Mouse (Mus musculus) ES-E14 (cell line): ENCODE measurements at regions not wholly inside any gene's neighbourhood (a gene's known extent, or its start where the extent isn't known, plus 50 kb on each side); places are given as distances from the start of the nearest gene placed in this dataset.

Experiments used
- DNase-seq: peaks from one replicate; pipeline ENCODE4 v3.0.0-alpha.2; 2013; ENCODE audit warnings: low read depth, low spot score
- H3K27ac ChIP-seq: 2 replicates; pipeline ENCODE4 v1.5.1; 2012; ENCODE audit warnings: low read depth, mild to moderate bottlenecking, low read length, moderate library complexity, mixed read lengths; ENCODE audit not compliant: poor library complexity, insufficient read depth, severe bottlenecking
- H3K36me3 ChIP-seq: 2 replicates; pipeline ENCODE4 v1.6.1; 2012; ENCODE audit warnings: mild to moderate bottlenecking, low read length, moderate library complexity, mixed read lengths; ENCODE audit not compliant: control insufficient read depth, poor library complexity, insufficient read depth, severe bottlenecking
- H3K4me1 ChIP-seq, 2 experiments: fragments of 150-350 bp in 1 of 2; sonication (generic) in 1 of 2; 2 replicates each; pipeline ENCODE4 v1.6.1; 2012; ENCODE audit warnings: low read length in 2 of 2, mild to moderate bottlenecking in 1 of 2, mixed read lengths in 1 of 2; ENCODE audit not compliant: control insufficient read depth in 2 of 2, insufficient read depth in 2 of 2, poor library complexity in 1 of 2
- H3K4me3 ChIP-seq, 2 experiments: fragments of 150-350 bp in 1 of 2; sonication (generic) in 1 of 2; 2 replicates each; pipeline ENCODE4 v1.5.1; 2012; ENCODE audit warnings: low read length in 2 of 2, low read depth in 1 of 2, mild to moderate bottlenecking in 1 of 2, mixed read lengths in 1 of 2; ENCODE audit not compliant: insufficient read depth in 1 of 2, poor library complexity in 1 of 2, severe bottlenecking in 1 of 2
- H3K9ac ChIP-seq: 2 replicates; pipeline ENCODE4 v1.6.1; 2012; ENCODE audit warnings: low read depth, mild to moderate bottlenecking, low read length, mixed read lengths; ENCODE audit not compliant: poor library complexity, insufficient read depth, severe bottlenecking
- H3K9me3 ChIP-seq: fragments of 150-350 bp; sonication (generic); 2 replicates; pipeline ENCODE4 v1.6.1; 2012; ENCODE audit warnings: low read depth, mild to moderate bottlenecking, low read length; ENCODE audit not compliant: control insufficient read depth, insufficient read depth
- CHD2 ChIP-seq: IDR thresholded peaks from 2 replicates; pipeline ENCODE4 v1.6.1; 2014; ENCODE audit warnings: mild to moderate bottlenecking, low read depth, low read length, inconsistent platforms
- HCFC1 ChIP-seq: IDR thresholded peaks from 2 replicates; pipeline ENCODE4 v1.6.1; 2012; ENCODE audit warnings: low read length, inconsistent platforms, borderline replicate concordance; ENCODE audit not compliant: insufficient read depth
- MAFK ChIP-seq: IDR thresholded peaks from 2 replicates; pipeline ENCODE4 v1.6.1; 2014; ENCODE audit warnings: mild to moderate bottlenecking, low read depth, low read length, inconsistent platforms; ENCODE audit not compliant: insufficient read depth
- ZC3H11A ChIP-seq: IDR thresholded peaks from 2 replicates; pipeline ENCODE4 v1.6.1; 2012; ENCODE audit warnings: low read depth, mild to moderate bottlenecking, inconsistent platforms, low read length, borderline replicate concordance
- ZNF384 ChIP-seq: IDR thresholded peaks from 2 replicates; pipeline ENCODE4 v1.6.1; 2012; ENCODE audit warnings: low read depth, low read length, inconsistent platforms
- in situ Hi-C, 2 experiments: fragments of 600-800 bp; cut with MboI; formaldehyde crosslinking; loops; one replicate each; pipeline ENCODE4 v1.15.1; 2025; ENCODE audit warnings: low sequenced_read_pairs in 2 of 2, inconsistent platforms in 1 of 2; ENCODE audit not compliant: unreplicated experiment in 2 of 2

GRCm38 (mm10) chr8:79501238-79501637 is 101.9 kb upstream of the Smad1 start:
- DNase-seq, result no peak
- H3K9me3 ChIP-seq, result no peaks in the 10 kb centered on the region
- no peak overlapping the region for H3K27ac ChIP-seq
- TF ChIP-seq HCFC1 (no peak), ZC3H11A (no peak), CHD2 (no peak), MAFK (no peak), ZNF384 (no peak)
- no peak overlapping the region for H3K4me3 ChIP-seq
- no peaks in the 10 kb centered on the region for H3K36me3 ChIP-seq
- no peak overlapping the region for H3K9ac ChIP-seq
- no peaks in the 10 kb centered on the region for H3K4me1 ChIP-seq
- in situ Hi-C loops, result no loop called here

- DNase-seq, result no peak
- TF ChIP-seq MAFK (no peak), ZNF384 (no peak), CHD2 (no peak), HCFC1 (no peak), ZC3H11A (no peak)
- H3K4me3 ChIP-seq, result no peak overlapping the region
- H3K27ac ChIP-seq, result no peak overlapping the region
- no peaks in the 10 kb centered on the region for H3K9me3 ChIP-seq
- H3K9ac ChIP-seq, result no peak overlapping the region
- in situ Hi-C loops, result no loop called here
- no peaks in the 10 kb centered on the region for H3K4me1 ChIP-seq
- no peaks in the 10 kb centered on the region for H3K36me3 ChIP-seq
These were observed 99.9 kb upstream of the Smad1 start for GRCm38 (mm10) chr8:79499258-79499657.

- TF ChIP-seq MAFK (no peak), ZC3H11A (no peak), CHD2 (no peak), ZNF384 (no peak), HCFC1 (no peak)
- DNase-seq, result no peak
- Histone ChIP-seq H3K4me3 (no peak overlapping the region), H3K36me3 (no peaks in the 10 kb centered on the region), H3K9me3 (no peaks in the 10 kb centered on the region), H3K4me1 (no peaks in the 10 kb centered on the region), H3K27ac (no peak overlapping the region), H3K9ac (no peak overlapping the region)
- in situ Hi-C loops, result no loop called here
These were observed 99.3 kb upstream of the Smad1 start for GRCm38 (mm10) chr8:79498611-79499010.

GRCm38 (mm10) chr8:79491156-79491698 is 91.9 kb upstream of the Smad1 start:
- no peak overlapping the region for H3K27ac ChIP-seq
- H3K36me3 ChIP-seq, result no peaks in the 10 kb centered on the region
- H3K9me3 ChIP-seq, result no peaks in the 10 kb centered on the region
- H3K4me1 ChIP-seq, result 0 out of 4 replicates have a peak, but pooled peaks cover 0 to 2% of the 10 kb centered on the region in 2 experiments
- no peak overlapping the region for H3K4me3 ChIP-seq
- H3K9ac ChIP-seq, result no peak overlapping the region
- in situ Hi-C loops, result no loop called here
- no peak for DNase-seq
- TF ChIP-seq ZNF384, result no peak
- TF ChIP-seq CHD2, result no peak
- TF ChIP-seq HCFC1, result no peak
- no peak for TF ChIP-seq MAFK
- no peak for TF ChIP-seq ZC3H11A

- TF ChIP-seq MAFK, result no peak
- no peak for TF ChIP-seq CHD2
- 0 out of 4 replicates have a peak, but pooled peaks cover 0 to 2% of the 10 kb centered on the region in 2 experiments for H3K4me1 ChIP-seq
- no peak overlapping the region for H3K27ac ChIP-seq
- H3K9me3 ChIP-seq, result no peaks in the 10 kb centered on the region
- no peak for DNase-seq
- H3K4me3 ChIP-seq, result no peak overlapping the region
- H3K9ac ChIP-seq, result no peak overlapping the region
- in situ Hi-C loops, result no loop called here
- H3K36me3 ChIP-seq, result no peaks in the 10 kb centered on the region
These were observed 91.4 kb upstream of the Smad1 start for GRCm38 (mm10) chr8:79490739-79491138.
